Mouse (Mus musculus): Measurements from ENCODE around the gene Synpr.

GRCm38 (mm10) chr14:13314323-13314722 is 29.7 kb downstream of the Synpr start:
- TF ChIP-seq CTCF (IDR thresholded peaks at IDR 0.05; ENCODE audit: control insufficient read depth, insufficient read depth, low read length) (no peak), POLR2A (IDR thresholded peaks at IDR 0.05; ENCODE audit: borderline replicate concordance, control insufficient read depth, low read depth, low read length) (no peak)

Measured in bone marrow, adult 2 months (tissue).